Mouse (Mus musculus): ENCODE measurements around the gene Ctbp2. TPM values are rescaled to one million over a fixed set of nuclear protein-coding genes. Genes with fewer than 3 reads are reported as not detected.

The Ctbp2 gene
- polyA plus RNA-seq, 1 experiment, result 11.8 TPM

- no peaks in the 10 kb centered on the region for H3K4me1 ChIP-seq (ENCODE audit: control insufficient read depth, insufficient read depth, insufficient read length)
- no peak overlapping the region for H3K4me3 ChIP-seq (ENCODE audit: extremely low read depth, insufficient read depth, insufficient read length)
- H3K27ac ChIP-seq (ENCODE audit: insufficient read depth, low read length), result no peak overlapping the region
- WGBS, result 92% methylated on average over 4 of the region's 4 CpGs
- H3K36me3 ChIP-seq (ENCODE audit: control insufficient read depth, insufficient read depth, low read length), result no peaks in the 10 kb centered on the region
- DNase-seq (ENCODE audit: low read depth in 1 of 2, low spot score in 2 of 2), result no peak
- TF ChIP-seq POLR2A (IDR thresholded peaks at IDR 0.05; ENCODE audit: low read depth, low read length) (no peak), CTCF (IDR thresholded peaks at IDR 0.05; ENCODE audit: extremely low read depth, insufficient read depth, insufficient read length, insufficient replicate concordance) (no peak)
- H3K27me3 ChIP-seq (ENCODE audit: control insufficient read depth, insufficient read depth, low read length), result no peaks in the 10 kb centered on the region
Measured at GRCm38 (mm10) chr7:133027930-133028329, 96.2 kb downstream of the Ctbp2 start.

GRCm38 (mm10) chr7:133024694-133025093 lies 99.5 kb downstream of the Ctbp2 start:
- Histone ChIP-seq H3K36me3 (ENCODE audit: control insufficient read depth, insufficient read depth, low read length) (no peaks in the 10 kb centered on the region), H3K4me1 (ENCODE audit: control insufficient read depth, insufficient read depth, insufficient read length) (no peaks in the 10 kb centered on the region), H3K4me3 (ENCODE audit: extremely low read depth, insufficient read depth, insufficient read length) (no peak overlapping the region), H3K27ac (ENCODE audit: insufficient read depth, low read length) (no peak overlapping the region), H3K27me3 (ENCODE audit: control insufficient read depth, insufficient read depth, low read length) (no peaks in the 10 kb centered on the region)
- WGBS, result 50% methylated on average over 1 of the region's 1 CpGs
- DNase-seq (ENCODE audit: low read depth in 1 of 2, low spot score in 2 of 2), result no peak
- TF ChIP-seq POLR2A (IDR thresholded peaks at IDR 0.05; ENCODE audit: low read depth, low read length), result no peak
- TF ChIP-seq CTCF (IDR thresholded peaks at IDR 0.05; ENCODE audit: extremely low read depth, insufficient read depth, insufficient read length, insufficient replicate concordance), result no peak

GRCm38 (mm10) chr7:133019481-133020020 lies 104.6 kb downstream of the Ctbp2 start:
- H3K4me3 ChIP-seq (ENCODE audit: extremely low read depth, insufficient read depth, insufficient read length), result no peak overlapping the region
- H3K27ac ChIP-seq (ENCODE audit: insufficient read depth, low read length), result no peak overlapping the region
- H3K27me3 ChIP-seq (ENCODE audit: control insufficient read depth, insufficient read depth, low read length), result no peaks in the 10 kb centered on the region
- no peaks in the 10 kb centered on the region for H3K4me1 ChIP-seq (ENCODE audit: control insufficient read depth, insufficient read depth, insufficient read length)
- WGBS, result 60% methylated on average over 6 of the region's 6 CpGs
- no peak for DNase-seq (ENCODE audit: low read depth in 1 of 2, low spot score in 2 of 2)
- H3K36me3 ChIP-seq (ENCODE audit: control insufficient read depth, insufficient read depth, low read length), result no peaks in the 10 kb centered on the region
- no peak for TF ChIP-seq POLR2A (IDR thresholded peaks at IDR 0.05; ENCODE audit: low read depth, low read length)

- H3K4me1 ChIP-seq (ENCODE audit: control insufficient read depth, insufficient read depth, insufficient read length), result no peaks in the 10 kb centered on the region
- TF ChIP-seq CTCF (IDR thresholded peaks at IDR 0.05; ENCODE audit: extremely low read depth, insufficient read depth, insufficient read length, insufficient replicate concordance) (no peak), POLR2A (IDR thresholded peaks at IDR 0.05; ENCODE audit: low read depth, low read length) (no peak)
- no peak for DNase-seq (ENCODE audit: low read depth in 1 of 2, low spot score in 2 of 2)
- no peaks in the 10 kb centered on the region for H3K27me3 ChIP-seq (ENCODE audit: control insufficient read depth, insufficient read depth, low read length)
- no peaks in the 10 kb centered on the region for H3K36me3 ChIP-seq (ENCODE audit: control insufficient read depth, insufficient read depth, low read length)
- no peak overlapping the region for H3K27ac ChIP-seq (ENCODE audit: insufficient read depth, low read length)
- H3K4me3 ChIP-seq (ENCODE audit: extremely low read depth, insufficient read depth, insufficient read length), result no peak overlapping the region
- WGBS, result 84% methylated on average over 7 of the region's 7 CpGs
Measured at GRCm38 (mm10) chr7:133018961-133019360, 105.2 kb downstream of the Ctbp2 start.

- Histone ChIP-seq H3K4me1 (ENCODE audit: control insufficient read depth, insufficient read depth, insufficient read length) (no peaks in the 10 kb centered on the region), H3K27ac (ENCODE audit: insufficient read depth, low read length) (no peak overlapping the region), H3K4me3 (ENCODE audit: extremely low read depth, insufficient read depth, insufficient read length) (no peak overlapping the region), H3K36me3 (ENCODE audit: control insufficient read depth, insufficient read depth, low read length) (no peaks in the 10 kb centered on the region), H3K27me3 (ENCODE audit: control insufficient read depth, insufficient read depth, low read length) (no peaks in the 10 kb centered on the region)
- TF ChIP-seq CTCF (IDR thresholded peaks at IDR 0.05; ENCODE audit: extremely low read depth, insufficient read depth, insufficient read length, insufficient replicate concordance) (no peak), POLR2A (IDR thresholded peaks at IDR 0.05; ENCODE audit: low read depth, low read length) (no peak)
- 85% methylated on average over 7 of the region's 7 CpGs for WGBS
- no peak for DNase-seq (ENCODE audit: low read depth in 1 of 2, low spot score in 2 of 2)
Measured at GRCm38 (mm10) chr7:133015416-133016070, 108.6 kb downstream of the Ctbp2 start.

GRCm38 (mm10) chr7:133014631-133015030 lies 109.5 kb downstream of the Ctbp2 start:
- TF ChIP-seq POLR2A (IDR thresholded peaks at IDR 0.05; ENCODE audit: low read depth, low read length) (no peak), CTCF (IDR thresholded peaks at IDR 0.05; ENCODE audit: extremely low read depth, insufficient read depth, insufficient read length, insufficient replicate concordance) (no peak)
- H3K36me3 ChIP-seq (ENCODE audit: control insufficient read depth, insufficient read depth, low read length), result no peaks in the 10 kb centered on the region
- H3K4me3 ChIP-seq (ENCODE audit: extremely low read depth, insufficient read depth, insufficient read length), result no peak overlapping the region
- H3K27me3 ChIP-seq (ENCODE audit: control insufficient read depth, insufficient read depth, low read length), result no peaks in the 10 kb centered on the region
- DNase-seq (ENCODE audit: low read depth in 1 of 2, low spot score in 2 of 2), result no peak
- 93% methylated on average over 14 of the region's 14 CpGs for WGBS
- H3K4me1 ChIP-seq (ENCODE audit: control insufficient read depth, insufficient read depth, insufficient read length), result no peaks in the 10 kb centered on the region
- no peak overlapping the region for H3K27ac ChIP-seq (ENCODE audit: insufficient read depth, low read length)

GRCm38 (mm10) chr7:133013923-133014322 lies 110.2 kb downstream of the Ctbp2 start:
- Histone ChIP-seq H3K4me1 (ENCODE audit: control insufficient read depth, insufficient read depth, insufficient read length) (no peaks in the 10 kb centered on the region), H3K27me3 (ENCODE audit: control insufficient read depth, insufficient read depth, low read length) (no peaks in the 10 kb centered on the region), H3K27ac (ENCODE audit: insufficient read depth, low read length) (no peak overlapping the region), H3K36me3 (ENCODE audit: control insufficient read depth, insufficient read depth, low read length) (no peaks in the 10 kb centered on the region), H3K4me3 (ENCODE audit: extremely low read depth, insufficient read depth, insufficient read length) (no peak overlapping the region)
- no peak for TF ChIP-seq POLR2A (IDR thresholded peaks at IDR 0.05; ENCODE audit: low read depth, low read length)
- no peak for TF ChIP-seq CTCF (IDR thresholded peaks at IDR 0.05; ENCODE audit: extremely low read depth, insufficient read depth, insufficient read length, insufficient replicate concordance)
- WGBS, result 95% methylated on average over 10 of the region's 10 CpGs
- no peak for DNase-seq (ENCODE audit: low read depth in 1 of 2, low spot score in 2 of 2)
